Mouse (Mus musculus) ovary, postnatal 14 days (tissue): ENCODE results near the gene Agpat1.

Experiments used
- DNase-seq: peaks from one replicate; pipeline ENCODE4 v3.0.0; 2022; ENCODE audit warnings: low spot score

Gene Agpat1

GRCm38 (mm10) chr17:34635671-34636070 is 31.6 kb downstream of the Agpat1 start:
- DNase-seq, result no peak

GRCm38 (mm10) chr17:34637459-34637858 is 33.4 kb downstream of the Agpat1 start:
- DNase-seq, result no peak

- no peak for DNase-seq
These were observed 35.6 kb downstream of the Agpat1 start for GRCm38 (mm10) chr17:34639461-34640255.

GRCm38 (mm10) chr17:34640778-34641601 is 36.9 kb downstream of the Agpat1 start:
- DNase-seq, result no peak

GRCm38 (mm10) chr17:34641945-34642344 is 37.9 kb downstream of the Agpat1 start:
- DNase-seq, result no peak

- no peak for DNase-seq
These were observed 39.3 kb downstream of the Agpat1 start for GRCm38 (mm10) chr17:34643379-34643778.

- DNase-seq, result no peak
These were observed 39.9 kb downstream of the Agpat1 start for GRCm38 (mm10) chr17:34643944-34644343.

GRCm38 (mm10) chr17:34644608-34645007 is 40.5 kb downstream of the Agpat1 start, which contains the start of gene Fkbpl:
Gene Fkbpl (plus strand): TSS chr17:34644764.
- peak; percentile 97 for DNase-seq

- no peak for DNase-seq
These were observed 41.3 kb downstream of the Agpat1 start for GRCm38 (mm10) chr17:34645256-34645829.

GRCm38 (mm10) chr17:34645831-34646511 is 41.9 kb downstream of the Agpat1 start:
- DNase-seq, result no peak

GRCm38 (mm10) chr17:34646906-34647787 is 43.1 kb downstream of the Agpat1 start, which contains the start of gene Atf6b:
Gene Atf6b (plus strand): TSS chr17:34647146.
- DNase-seq, result peak; percentile 80

GRCm38 (mm10) chr17:34648141-34648890 is 44.3 kb downstream of the Agpat1 start:
- no peak for DNase-seq

GRCm38 (mm10) chr17:34649106-34649864 is 45.2 kb downstream of the Agpat1 start:
- DNase-seq, result no peak

GRCm38 (mm10) chr17:34650781-34651180 is 46.7 kb downstream of the Agpat1 start:
- no peak for DNase-seq

GRCm38 (mm10) chr17:34651507-34652221 is 47.6 kb downstream of the Agpat1 start:
- no peak for DNase-seq

GRCm38 (mm10) chr17:34652546-34652945 is 48.5 kb downstream of the Agpat1 start:
- DNase-seq, result no peak

GRCm38 (mm10) chr17:34652985-34653384 is 48.9 kb downstream of the Agpat1 start:
- no peak for DNase-seq

GRCm38 (mm10) chr17:34653746-34654285 is 49.8 kb downstream of the Agpat1 start:
- DNase-seq, result no peak
